Mouse (Mus musculus): Measurements from ENCODE around the gene Samd10. TPM values are rescaled to one million over a fixed set of nuclear protein-coding genes. Genes with fewer than 3 reads are reported as not detected.
A peak's percentile ranks its signal among the peaks of the same experiment; 100 is the strongest.

Gene Samd10
- polyA plus RNA-seq, 1 experiment from 2014 or later = 22.7 TPM

- H3K4me1 ChIP-seq (ENCODE audit: control insufficient read depth, insufficient read depth, low read length) = no peaks in the 10 kb centered on the region
- H3K27ac ChIP-seq (replicated peaks; ENCODE audit: low read depth, low read length) = no peak overlapping the region
- ATAC-seq (replicated peaks; ENCODE audit: insufficient number of reproducible peaks, low FRiP score, low TSS enrichment, low read depth) (no peak), DNase-seq (ENCODE audit: low spot score) (peak; percentile 28)
- no peak overlapping the region for H3K9ac ChIP-seq (replicated peaks; ENCODE audit: low read length)
- H3K4me2 ChIP-seq (ENCODE audit: low read depth, low read length) = no peak overlapping the region
- H3K27me3 ChIP-seq (ENCODE audit: control insufficient read depth, insufficient read depth, low read length) = no peaks in the 10 kb centered on the region
- H3K36me3 ChIP-seq (replicated peaks; ENCODE audit: control insufficient read depth, insufficient read depth, low read depth, low read length) = peaks cover 7% of the 10 kb centered on the region; the same call in 1 of the 2 replicates
- H3K9me3 ChIP-seq (replicated peaks; ENCODE audit: control insufficient read depth, low read length) = no peaks in the 10 kb centered on the region
- H3K4me3 ChIP-seq (ENCODE audit: low read depth, low read length) = no peak overlapping the region
These were observed 24.4 kb upstream of the Samd10 start for GRCm38 (mm10) chr2:181623401-181623800.

GRCm38 (mm10) chr2:181618761-181619495 is 19.9 kb upstream of the Samd10 start:
- ATAC-seq (replicated peaks; ENCODE audit: insufficient number of reproducible peaks, low FRiP score, low TSS enrichment, low read depth) = no peak
- Histone ChIP-seq H3K27me3 (ENCODE audit: control insufficient read depth, insufficient read depth, low read length) (no peaks in the 10 kb centered on the region), H3K4me1 (ENCODE audit: control insufficient read depth, insufficient read depth, low read length) (no peaks in the 10 kb centered on the region), H3K4me2 (ENCODE audit: low read depth, low read length) (no peak overlapping the region), H3K9me3 (replicated peaks; ENCODE audit: control insufficient read depth, low read length) (no peaks in the 10 kb centered on the region), H3K27ac (replicated peaks; ENCODE audit: low read depth, low read length) (no peak overlapping the region), H3K9ac (replicated peaks; ENCODE audit: low read length) (no peak overlapping the region), H3K4me3 (ENCODE audit: low read depth, low read length) (no peak overlapping the region), H3K36me3 (replicated peaks; ENCODE audit: control insufficient read depth, insufficient read depth, low read depth, low read length) (peaks cover 7% of the 10 kb centered on the region; the same call in 1 of the 2 replicates)
- no peak for DNase-seq (ENCODE audit: low spot score)
- 87% methylated on average over 5 of the region's 5 CpGs for WGBS

- Histone ChIP-seq H3K9ac (replicated peaks; ENCODE audit: low read length) (no peak overlapping the region), H3K4me2 (ENCODE audit: low read depth, low read length) (no peak overlapping the region), H3K4me3 (ENCODE audit: low read depth, low read length) (peak overlapping the region; percentile 96; the same call in 1 of the 2 replicates), H3K27me3 (ENCODE audit: control insufficient read depth, insufficient read depth, low read length) (no peaks in the 10 kb centered on the region), H3K36me3 (replicated peaks; ENCODE audit: control insufficient read depth, insufficient read depth, low read depth, low read length) (no peaks in the 10 kb centered on the region), H3K4me1 (ENCODE audit: control insufficient read depth, insufficient read depth, low read length) (peaks cover 3% of the 10 kb centered on the region; the same call in 1 of the 2 replicates), H3K27ac (replicated peaks; ENCODE audit: low read depth, low read length) (no peak overlapping the region), H3K9me3 (replicated peaks; ENCODE audit: control insufficient read depth, low read length) (no peaks in the 10 kb centered on the region)
- ATAC-seq (replicated peaks; ENCODE audit: insufficient number of reproducible peaks, low FRiP score, low TSS enrichment, low read depth) (no peak), DNase-seq (ENCODE audit: low spot score) (no peak)
- WGBS = 73% methylated on average over 4 of the region's 4 CpGs
These were observed 3.4 kb upstream of the Samd10 start for GRCm38 (mm10) chr2:181602367-181602766.

GRCm38 (mm10) chr2:181601751-181602145 is 2.7 kb upstream of the Samd10 start:
- Histone ChIP-seq H3K4me1 (ENCODE audit: control insufficient read depth, insufficient read depth, low read length) (peaks cover 3% of the 10 kb centered on the region; the same call in 1 of the 2 replicates), H3K27me3 (ENCODE audit: control insufficient read depth, insufficient read depth, low read length) (no peaks in the 10 kb centered on the region), H3K4me2 (ENCODE audit: low read depth, low read length) (peak overlapping the region; percentile 78), H3K36me3 (replicated peaks; ENCODE audit: control insufficient read depth, insufficient read depth, low read depth, low read length) (no peaks in the 10 kb centered on the region), H3K27ac (replicated peaks; ENCODE audit: low read depth, low read length) (no peak overlapping the region), H3K4me3 (ENCODE audit: low read depth, low read length) (peak overlapping the region; percentile 96), H3K9ac (replicated peaks; ENCODE audit: low read length) (peak overlapping the region; percentile 83), H3K9me3 (replicated peaks; ENCODE audit: control insufficient read depth, low read length) (no peaks in the 10 kb centered on the region)
- DNase-seq (ENCODE audit: low spot score) = no peak
- ATAC-seq (replicated peaks; ENCODE audit: insufficient number of reproducible peaks, low FRiP score, low TSS enrichment, low read depth) = no peak
- WGBS = 32% methylated on average over 10 of the region's 10 CpGs

- H3K4me1 ChIP-seq (ENCODE audit: control insufficient read depth, insufficient read depth, low read length) = peaks cover 3% of the 10 kb centered on the region; the same call in 1 of the 2 replicates
- H3K9me3 ChIP-seq (replicated peaks; ENCODE audit: control insufficient read depth, low read length) = no peaks in the 10 kb centered on the region
- H3K27ac ChIP-seq (replicated peaks; ENCODE audit: low read depth, low read length) = no peak overlapping the region; the same call in 1 of the 2 replicates
- H3K27me3 ChIP-seq (ENCODE audit: control insufficient read depth, insufficient read depth, low read length) = no peaks in the 10 kb centered on the region
- peak overlapping the region; percentile 83 for H3K9ac ChIP-seq (replicated peaks; ENCODE audit: low read length)
- DNase-seq (ENCODE audit: low spot score) (peak; percentile 99), ATAC-seq (replicated peaks; ENCODE audit: insufficient number of reproducible peaks, low FRiP score, low TSS enrichment, low read depth) (peak; percentile 91)
- no peaks in the 10 kb centered on the region for H3K36me3 ChIP-seq (replicated peaks; ENCODE audit: control insufficient read depth, insufficient read depth, low read depth, low read length)
- H3K4me3 ChIP-seq (ENCODE audit: low read depth, low read length) = peak overlapping the region; percentile 96
- H3K4me2 ChIP-seq (ENCODE audit: low read depth, low read length) = peak overlapping the region; percentile 78
- WGBS = 1% methylated on average over 57 of the region's 57 CpGs
These were observed 2.1 kb upstream of the Samd10 start for GRCm38 (mm10) chr2:181600828-181601750.

- Histone ChIP-seq H3K4me2 (ENCODE audit: low read depth, low read length) (peak overlapping the region; percentile 78), H3K9me3 (replicated peaks; ENCODE audit: control insufficient read depth, low read length) (no peaks in the 10 kb centered on the region), H3K4me3 (ENCODE audit: low read depth, low read length) (peak overlapping the region; percentile 96), H3K27me3 (ENCODE audit: control insufficient read depth, insufficient read depth, low read length) (no peaks in the 10 kb centered on the region), H3K9ac (replicated peaks; ENCODE audit: low read length) (peak overlapping the region; percentile 74), H3K4me1 (ENCODE audit: control insufficient read depth, insufficient read depth, low read length) (peaks cover 3% of the 10 kb centered on the region; the same call in 1 of the 2 replicates), H3K27ac (replicated peaks; ENCODE audit: low read depth, low read length) (no peak overlapping the region), H3K36me3 (replicated peaks; ENCODE audit: control insufficient read depth, insufficient read depth, low read depth, low read length) (no peaks in the 10 kb centered on the region)
- DNase-seq (ENCODE audit: low spot score) = no peak
- no peak for ATAC-seq (replicated peaks; ENCODE audit: insufficient number of reproducible peaks, low FRiP score, low TSS enrichment, low read depth)
- WGBS = 61% methylated on average over 6 of the region's 6 CpGs
These were observed 1.3 kb upstream of the Samd10 start for GRCm38 (mm10) chr2:181600226-181600758.

- no peak overlapping the region for H3K9ac ChIP-seq (replicated peaks; ENCODE audit: low read length)
- H3K4me1 ChIP-seq (ENCODE audit: control insufficient read depth, insufficient read depth, low read length) = peaks cover 3% of the 10 kb centered on the region; the same call in 1 of the 2 replicates
- no peak overlapping the region for H3K4me2 ChIP-seq (ENCODE audit: low read depth, low read length)
- no peaks in the 10 kb centered on the region for H3K27me3 ChIP-seq (ENCODE audit: control insufficient read depth, insufficient read depth, low read length)
- 78% methylated on average over 7 of the region's 7 CpGs for WGBS
- H3K36me3 ChIP-seq (replicated peaks; ENCODE audit: control insufficient read depth, insufficient read depth, low read depth, low read length) = no peaks in the 10 kb centered on the region
- no peak overlapping the region for H3K4me3 ChIP-seq (ENCODE audit: low read depth, low read length)
- H3K27ac ChIP-seq (replicated peaks; ENCODE audit: low read depth, low read length) = no peak overlapping the region
- ATAC-seq (replicated peaks; ENCODE audit: insufficient number of reproducible peaks, low FRiP score, low TSS enrichment, low read depth) = no peak
- H3K9me3 ChIP-seq (replicated peaks; ENCODE audit: control insufficient read depth, low read length) = no peaks in the 10 kb centered on the region
- peak; percentile 20 for DNase-seq (ENCODE audit: low spot score)
These were observed 1.5 kb downstream of the Samd10 start for GRCm38 (mm10) chr2:181597378-181598061.

All from embryonic facial prominence, embryonic 11.5 days (tissue).